Mouse (Mus musculus) ZHBTc4 (cell line): Measurements from ENCODE around the gene Olfr310.

ENCODE experiments used
- DNase-seq: peaks from one replicate; pipeline ENCODE4 v3.0.0-alpha.2; 2011; ENCODE audit warnings: low read depth, low spot score

Gene Olfr310

DNA sequence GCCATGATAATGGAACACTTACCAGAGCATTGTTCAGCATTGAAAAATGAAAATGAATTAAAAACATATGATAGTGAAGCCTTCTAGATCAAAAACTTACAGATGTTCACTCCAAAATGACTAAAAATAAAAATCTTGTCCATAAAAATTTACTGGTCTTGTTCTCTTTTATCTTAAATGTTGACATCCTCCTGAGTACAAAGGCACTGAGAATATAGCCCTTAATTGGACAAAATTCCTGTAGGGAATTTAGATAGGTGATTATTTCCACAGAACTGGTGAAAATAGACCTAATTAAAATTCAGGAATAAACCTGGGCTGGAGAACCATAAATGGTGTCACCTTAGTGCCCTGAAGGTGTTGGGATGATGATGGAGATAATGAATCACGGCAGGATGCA, at the start of gene Olfr310:
Gene Olfr310, minus strand, starts transcription at position 101 of the 400 bp plus-strand sequence.
- DNase-seq, result no peak

GRCm38 (mm10) chr7:86325530-86325929, 48.6 kb upstream of the Olfr310 start, which contains the start of gene Olfr308:
Olfr308 (minus strand) TSS chr7:86325630.
- DNase-seq, result no peak

DNA sequence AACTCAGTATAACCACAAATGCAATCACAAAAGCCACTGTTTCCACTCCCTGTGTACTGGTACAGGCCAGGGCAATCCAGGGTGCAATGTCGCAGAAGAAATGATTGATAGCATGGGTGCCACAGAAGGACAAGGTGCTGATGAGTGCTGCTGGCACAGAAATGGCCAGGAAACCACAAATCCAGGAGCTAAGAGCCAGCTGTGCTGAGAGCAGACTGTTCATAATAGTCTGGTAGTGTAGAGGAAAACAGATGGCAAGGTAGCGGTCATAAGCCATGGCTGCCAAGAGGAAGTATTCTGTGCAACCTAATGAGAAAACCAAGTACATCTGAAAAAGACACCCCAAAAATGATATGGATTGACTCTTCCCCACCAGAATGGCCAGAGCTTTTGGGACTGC, 44.4 kb upstream of the Olfr310 start:
- no peak for DNase-seq

GRCm38 (mm10) chr7:86313608-86314007, 36.6 kb upstream of the Olfr310 start, which contains the start of gene Olfr309:
Olfr309 (minus strand) TSS chr7:86313708.
- DNase-seq, result no peak

GRCm38 (mm10) chr7:86246208-86246607, 30.8 kb downstream of the Olfr310 start, which contains the start of gene Vmn2r76:
Vmn2r76 (minus strand) TSS chr7:86246308.
- no peak for DNase-seq
